Mouse (Mus musculus): ENCODE data around the gene Clps. TPM values are rescaled to one million over a fixed set of nuclear protein-coding genes. Genes with fewer than 3 reads are reported as not detected.

The Clps gene
- total and polyA plus RNA-seq, 3 experiments: not detected

DNA sequence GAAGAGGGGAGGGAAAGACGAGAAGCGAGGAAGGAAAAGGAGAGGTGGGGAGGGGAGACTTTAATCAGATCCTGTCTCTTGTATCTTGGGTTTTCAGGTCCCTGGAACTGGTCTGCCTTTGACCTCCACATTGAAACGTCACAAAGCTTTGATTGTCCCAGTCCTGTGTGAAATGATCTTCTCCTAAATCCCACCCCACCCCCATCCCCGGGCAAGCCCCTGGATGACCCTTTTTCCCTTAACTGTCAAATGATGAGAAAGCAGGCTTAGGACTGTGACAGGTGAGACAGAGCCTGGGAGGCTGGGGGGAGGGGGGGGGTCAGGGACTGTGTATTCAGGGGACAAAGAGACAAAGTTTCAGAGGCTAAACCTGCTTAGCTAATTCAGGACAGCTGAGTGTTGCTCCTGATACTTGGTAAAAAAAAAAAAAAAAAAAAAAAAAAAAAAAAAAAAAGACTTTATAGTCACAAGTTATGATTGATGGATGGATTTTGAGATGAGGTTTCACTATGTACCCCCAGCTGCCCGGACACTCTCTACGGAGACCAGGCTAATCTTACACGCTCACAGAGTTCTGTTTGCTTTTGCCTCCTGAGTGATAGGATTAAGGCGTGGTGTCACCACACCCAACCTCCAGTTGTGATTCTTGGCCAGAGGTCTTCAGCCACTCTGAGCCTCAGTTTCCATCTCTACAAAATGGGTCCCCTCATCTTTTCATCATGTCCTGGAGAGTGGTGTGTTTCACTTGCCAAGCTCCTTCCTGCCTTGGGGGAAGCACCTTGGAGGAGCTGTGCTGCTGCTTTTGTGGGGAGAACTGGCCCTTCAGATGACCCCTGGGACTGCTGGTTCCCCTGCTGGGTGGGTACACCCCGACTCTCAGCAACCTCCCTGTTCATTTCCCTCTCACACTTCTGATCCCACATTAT lies 48.7 kb downstream of the Clps start:
- no peak for TF ChIP-seq MEF2A (IDR thresholded peaks at IDR 0.05; ENCODE audit: extremely low read depth, insufficient replicate concordance, low read depth, low read length, poor library complexity, severe bottlenecking)
- no peak for TF ChIP-seq POLR2AphosphoS2 (IDR thresholded peaks at IDR 0.05; ENCODE audit: low read length)
- TF ChIP-seq SMC3 (IDR thresholded peaks at IDR 0.05; ENCODE audit: low read depth, low read length): no peak
- TF ChIP-seq ZC3H11A (IDR thresholded peaks at IDR 0.05; ENCODE audit: low read depth, low read length): no peak
- TF ChIP-seq MYC (IDR thresholded peaks at IDR 0.05; ENCODE audit: low read depth, low read length): no peak
- TF ChIP-seq ZNF384 (IDR thresholded peaks at IDR 0.05; ENCODE audit: low read depth, low read length): peak; percentile 73
- no peak for TF ChIP-seq E2F4 (IDR thresholded peaks at IDR 0.05; ENCODE audit: borderline replicate concordance, low read depth, low read length)
- no peak for TF ChIP-seq HCFC1 (IDR thresholded peaks at IDR 0.05; ENCODE audit: low read depth, low read length)
- peak in 1 of 2 experiments; percentile 45; a peak in 2 of 4 replicates for TF ChIP-seq EP300 (IDR thresholded peaks at IDR 0.05; ENCODE audit: low read depth in 1 of 2, low read length in 2 of 2)
- TF ChIP-seq KAT2A (conservative IDR thresholded peaks at IDR 0.05; ENCODE audit: low read depth, low read length): no peak
- no peak for TF ChIP-seq BHLHE40 (IDR thresholded peaks at IDR 0.05; ENCODE audit: borderline replicate concordance, low read depth, low read length)
- TF ChIP-seq MAZ (IDR thresholded peaks at IDR 0.05; ENCODE audit: low read depth, low read length): no peak
- no peak for TF ChIP-seq TCF12 (IDR thresholded peaks at IDR 0.05; ENCODE audit: low read depth, low read length)
- TF ChIP-seq SIN3A (IDR thresholded peaks at IDR 0.05; ENCODE audit: low read length): no peak
- no peak for TF ChIP-seq JUND (IDR thresholded peaks at IDR 0.05; ENCODE audit: low read depth, low read length)
- no peak for TF ChIP-seq ELF1 (IDR thresholded peaks at IDR 0.05; ENCODE audit: low read depth, low read length)
- TF ChIP-seq GATA1 (IDR thresholded peaks at IDR 0.05; ENCODE audit: low read depth, low read length): 0 out of 2 replicates have a peak, but pooled peaks have one; percentile 10
- TF ChIP-seq CHD2 (IDR thresholded peaks at IDR 0.05; ENCODE audit: low read length): no peak
- TF ChIP-seq MAFK (IDR thresholded peaks at IDR 0.05; ENCODE audit: borderline replicate concordance, low read depth, low read length): no peak
- no peak for TF ChIP-seq MYB (IDR thresholded peaks at IDR 0.05; ENCODE audit: low read depth, low read length)
- TF ChIP-seq ETS1 (IDR thresholded peaks at IDR 0.05; ENCODE audit: low read depth, low read length): no peak
- TF ChIP-seq TAL1 (IDR thresholded peaks at IDR 0.05; ENCODE audit: low read length): no peak
- no peak for TF ChIP-seq USF1 (IDR thresholded peaks at IDR 0.05; ENCODE audit: low read depth, low read length)
- TF ChIP-seq NRF1 (IDR thresholded peaks at IDR 0.05; ENCODE audit: insufficient read depth, low read depth, low read length, poor library complexity, severe bottlenecking): no peak
- no peak for TF ChIP-seq RAD21 (IDR thresholded peaks at IDR 0.05; ENCODE audit: low read depth, low read length)
- TF ChIP-seq TBP (IDR thresholded peaks at IDR 0.05; ENCODE audit: low read depth, low read length): no peak
- no peak for TF ChIP-seq CTCF (IDR thresholded peaks at IDR 0.05 in 2 of 3, conservative IDR thresholded peaks at IDR 0.05 in 1 of 3; ENCODE audit: control insufficient read depth in 1 of 3, insufficient read depth in 1 of 3, low read depth in 2 of 3, low read length in 3 of 3, poor library complexity in 1 of 3, severe bottlenecking in 1 of 3)
- no peak for TF ChIP-seq USF2 (IDR thresholded peaks at IDR 0.05; ENCODE audit: borderline replicate concordance in 1 of 2, insufficient read depth in 1 of 2, low read depth in 1 of 2, low read length in 2 of 2)
- peak; percentile 54; the same call in 1 of the 2 replicates for TF ChIP-seq RCOR1 (IDR thresholded peaks at IDR 0.05; ENCODE audit: low read depth, low read length)
- H3K79me2 ChIP-seq (ENCODE audit: control insufficient read depth, insufficient read depth, low read length, poor library complexity): no peaks in the 10 kb centered on the region
- no peaks in the 10 kb centered on the region for H3K9me3 ChIP-seq (replicated peaks; ENCODE audit: insufficient read depth, low read length)
- no peak overlapping the region for H3K4me3 ChIP-seq (ENCODE audit: control insufficient read depth in 1 of 2, insufficient read depth in 1 of 2, low read depth in 2 of 2, low read length in 2 of 2)
- no peak overlapping the region for H3K27ac ChIP-seq (ENCODE audit: control insufficient read depth, low read depth, low read length)
- H3K4me1 ChIP-seq (ENCODE audit: control insufficient read depth in 1 of 2, insufficient read depth in 2 of 2, low read length in 2 of 2): peaks cover 0 to 11% of the 10 kb centered on the region in 2 experiments; a peak in 2 of 4 replicates
- peak; percentile 35 for DNase-seq (ENCODE audit: low read depth, low spot score)
- peaks cover 0 to 3% of the 10 kb centered on the region in 2 experiments; a peak in 1 of 4 replicates for H3K36me3 ChIP-seq (ENCODE audit: control insufficient read depth in 1 of 2, insufficient read depth in 2 of 2, low read length in 2 of 2)
- no peak overlapping the region for H3K9ac ChIP-seq (ENCODE audit: control insufficient read depth, low read depth, low read length, poor library complexity, severe bottlenecking)
- no peaks in the 10 kb centered on the region for H3K27me3 ChIP-seq (ENCODE audit: control insufficient read depth in 1 of 2, insufficient read depth in 2 of 2, low read length in 2 of 2)
